Mouse (Mus musculus): ENCODE measurements around the gene Gm13723.

Gene Gm13723

GRCm38 (mm10) chr2:86874702-86875101, at the start of gene Gm13723:
Gm13723 (minus strand) TSS chr2:86874802.
- in situ Hi-C loops (cut with MseI, MboI), result no loop called here

DNA sequence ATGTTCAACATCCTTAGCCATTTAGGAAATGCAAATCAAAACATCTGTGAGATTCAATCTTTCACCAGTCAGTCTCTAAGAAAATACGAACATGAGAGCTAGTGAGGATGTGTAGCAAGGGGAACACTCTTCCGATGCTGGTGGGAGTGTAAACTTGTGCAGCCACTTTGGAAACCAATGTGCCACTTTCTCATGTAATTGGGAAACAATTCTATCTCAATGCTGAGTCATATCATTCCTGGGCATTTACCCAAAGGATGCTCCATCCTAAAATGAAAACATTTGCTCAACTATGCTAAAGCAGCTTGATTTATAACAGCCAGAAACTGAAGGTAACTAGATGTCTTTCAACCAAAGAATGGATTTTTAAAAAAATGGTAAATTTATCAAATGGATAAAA, 31.0 kb upstream of the Gm13723 start:
- in situ Hi-C loops (cut with MseI, MboI), result no loop called here

DNA sequence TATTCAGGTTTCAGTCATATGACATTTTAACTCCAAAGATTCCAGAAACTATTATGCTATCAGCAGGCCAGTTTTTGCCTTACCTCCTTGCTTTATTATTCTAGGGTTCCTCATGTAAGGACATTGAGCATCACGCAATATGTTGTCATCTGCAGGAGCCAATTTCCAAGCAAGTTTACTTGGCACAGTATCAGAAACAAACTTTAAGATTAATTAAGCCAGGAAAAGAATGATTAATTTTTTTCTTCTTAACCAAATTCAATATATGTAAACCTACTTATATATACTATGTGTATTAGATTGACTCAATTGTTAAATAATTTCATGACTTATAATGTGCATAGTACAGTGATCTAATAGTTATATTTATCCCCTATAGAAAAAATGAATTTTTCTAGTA, 17.5 kb upstream of the Gm13723 start, which contains the start of gene Olfr1097:
Gene Olfr1097 (minus strand): TSS at position 101 of the 400 bp plus-strand sequence.
- in situ Hi-C loops (cut with MseI, MboI), result no loop called here

DNA sequence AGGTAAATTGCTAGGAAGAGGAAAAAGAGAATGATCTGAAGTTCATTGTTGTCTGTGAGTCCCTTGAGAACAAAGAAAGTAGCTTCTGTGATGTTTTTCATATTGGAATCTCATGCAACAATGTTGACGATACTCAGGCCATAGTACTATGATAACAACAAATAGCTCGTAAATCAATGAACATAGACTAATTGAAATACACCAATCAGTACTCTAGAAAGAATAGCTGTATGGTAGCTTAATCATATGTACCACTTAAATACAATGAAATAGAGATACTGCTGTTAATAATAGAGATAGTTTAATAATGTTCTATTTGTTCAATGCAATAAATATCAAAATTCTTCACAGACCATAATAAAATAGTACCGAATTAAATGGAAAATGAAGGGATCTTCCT, 23.0 kb downstream of the Gm13723 start, which contains the start of gene Olfr1095:
Gene Olfr1095 (minus strand): TSS at position 101 of the 400 bp plus-strand sequence.
- in situ Hi-C loops (cut with MseI, MboI), result no loop called here

DNA sequence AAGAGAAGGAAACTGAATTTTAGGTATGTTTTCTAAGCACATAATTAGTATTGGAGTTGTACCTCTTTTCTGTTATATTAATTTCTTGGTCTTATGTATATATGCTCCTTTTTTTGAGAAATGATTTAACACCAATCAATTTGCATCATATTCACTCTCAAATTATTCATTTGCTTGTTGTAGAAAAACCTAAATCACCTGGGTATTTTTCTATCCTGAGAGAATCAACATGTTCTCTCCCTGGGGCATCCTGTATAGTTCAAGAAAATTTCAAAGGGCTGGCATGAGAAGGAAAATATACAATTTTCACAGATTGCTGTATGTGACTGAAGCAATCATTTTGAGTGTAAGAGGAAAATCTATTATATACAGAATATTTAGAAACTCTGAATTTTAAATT, 50.2 kb downstream of the Gm13723 start, which contains the start of gene Olfr1094:
Gene Olfr1094 (plus strand): TSS at position 301 of the 400 bp plus-strand sequence.
- in situ Hi-C loops (cut with MseI, MboI), result no loop called here

All from mouse trophoblast stem cell (cell line).